Mouse (Mus musculus): ENCODE data around the gene Slx1b. TPM values are rescaled to one million over a fixed set of nuclear protein-coding genes. Genes with fewer than 3 reads are reported as not detected.
A peak's percentile ranks its signal among the peaks of the same experiment; 100 is the strongest.

Slx1b gene
- polyA plus RNA-seq, 1 experiment from 2014 or later, result 8.8 TPM

- DNase-seq (ENCODE audit: low spot score) (no peak), ATAC-seq (ENCODE audit: insufficient number of reproducible peaks, low FRiP score, low TSS enrichment, low read depth) (no peak)
- H3K36me3 ChIP-seq (ENCODE audit: control insufficient read depth, insufficient read depth, low read length), result no peaks in the 10 kb centered on the region
- H3K4me2 ChIP-seq (ENCODE audit: low read depth, severe bottlenecking), result no peak overlapping the region
- 81% methylated on average over 10 of the region's 10 CpGs for WGBS
- H3K27ac ChIP-seq (replicated peaks; ENCODE audit: low read depth, low read length), result no peak overlapping the region
- no peaks in the 10 kb centered on the region; the same call in 1 of the 2 replicates for H3K9me3 ChIP-seq (ENCODE audit: control insufficient read depth, low read length)
- H3K4me1 ChIP-seq (ENCODE audit: control insufficient read depth, insufficient read depth, low read length), result peaks cover 8% of the 10 kb centered on the region
- H3K4me3 ChIP-seq (ENCODE audit: low read depth, low read length), result no peak overlapping the region
- H3K27me3 ChIP-seq (ENCODE audit: control insufficient read depth, insufficient read depth, low read length), result peaks cover 3% of the 10 kb centered on the region; the same call in 1 of the 2 replicates
- H3K9ac ChIP-seq (ENCODE audit: low read length), result no peak overlapping the region
Measured at GRCm38 (mm10) chr7:126708175-126708952, 12.8 kb upstream of the Slx1b start.

GRCm38 (mm10) chr7:126707442-126708174 is 12.0 kb upstream of the Slx1b start, which contains the start of gene Coro1a:
Gene Coro1a, minus strand, starts transcription at chr7:126707787.
- Histone ChIP-seq H3K4me1 (ENCODE audit: control insufficient read depth, insufficient read depth, low read length) (peaks cover 8% of the 10 kb centered on the region), H3K4me2 (ENCODE audit: low read depth, severe bottlenecking) (no peak within 1 kb of the TSS), H3K9ac (ENCODE audit: low read length) (no peak within 1 kb of the TSS), H3K36me3 (ENCODE audit: control insufficient read depth, insufficient read depth, low read length) (no peaks in the 10 kb centered on the region), H3K27ac (replicated peaks; ENCODE audit: low read depth, low read length) (no peak within 1 kb of the TSS), H3K9me3 (ENCODE audit: control insufficient read depth, low read length) (no peaks in the 10 kb centered on the region; the same call in 1 of the 2 replicates), H3K4me3 (ENCODE audit: low read depth, low read length) (no peak within 1 kb of the TSS), H3K27me3 (ENCODE audit: control insufficient read depth, insufficient read depth, low read length) (peaks cover 5% of the 10 kb centered on the region; the same call in 1 of the 2 replicates)
- DNase-seq (ENCODE audit: low spot score) (no peak), ATAC-seq (ENCODE audit: insufficient number of reproducible peaks, low FRiP score, low TSS enrichment, low read depth) (no peak)
- 90% methylated on average over 19 of the region's 19 CpGs for WGBS

GRCm38 (mm10) chr7:126704121-126704980 is 8.8 kb upstream of the Slx1b start:
- DNase-seq (ENCODE audit: low spot score) (peak; percentile 77), ATAC-seq (ENCODE audit: insufficient number of reproducible peaks, low FRiP score, low TSS enrichment, low read depth) (no peak; the same call in 1 of the 2 replicates)
- no peaks in the 10 kb centered on the region for H3K36me3 ChIP-seq (ENCODE audit: control insufficient read depth, insufficient read depth, low read length)
- H3K4me3 ChIP-seq (ENCODE audit: low read depth, low read length), result peak overlapping the region; percentile 62
- peaks cover 8% of the 10 kb centered on the region for H3K4me1 ChIP-seq (ENCODE audit: control insufficient read depth, insufficient read depth, low read length)
- H3K27me3 ChIP-seq (ENCODE audit: control insufficient read depth, insufficient read depth, low read length), result peaks cover 5% of the 10 kb centered on the region; the same call in 1 of the 2 replicates
- WGBS, result 3% methylated on average over 38 of the region's 39 CpGs
- H3K9me3 ChIP-seq (ENCODE audit: control insufficient read depth, low read length), result no peaks in the 10 kb centered on the region; the same call in 1 of the 2 replicates
- peak overlapping the region; percentile 65 for H3K9ac ChIP-seq (ENCODE audit: low read length)
- H3K4me2 ChIP-seq (ENCODE audit: low read depth, severe bottlenecking), result peak overlapping the region; percentile 99
- no peak overlapping the region for H3K27ac ChIP-seq (replicated peaks; ENCODE audit: low read depth, low read length)

GRCm38 (mm10) chr7:126703757-126704077 is 8.1 kb upstream of the Slx1b start:
- Histone ChIP-seq H3K9me3 (ENCODE audit: control insufficient read depth, low read length) (no peaks in the 10 kb centered on the region), H3K9ac (ENCODE audit: low read length) (peak overlapping the region; percentile 34), H3K4me3 (ENCODE audit: low read depth, low read length) (peak overlapping the region; percentile 62; the same call in 1 of the 2 replicates), H3K27ac (replicated peaks; ENCODE audit: low read depth, low read length) (no peak overlapping the region), H3K4me2 (ENCODE audit: low read depth, severe bottlenecking) (peak overlapping the region; percentile 99), H3K27me3 (ENCODE audit: control insufficient read depth, insufficient read depth, low read length) (peaks cover 5% of the 10 kb centered on the region; the same call in 1 of the 2 replicates), H3K36me3 (ENCODE audit: control insufficient read depth, insufficient read depth, low read length) (no peaks in the 10 kb centered on the region), H3K4me1 (ENCODE audit: control insufficient read depth, insufficient read depth, low read length) (peaks cover 8% of the 10 kb centered on the region)
- 15% methylated on average over 7 of the region's 7 CpGs for WGBS
- DNase-seq (ENCODE audit: low spot score) (no peak), ATAC-seq (ENCODE audit: insufficient number of reproducible peaks, low FRiP score, low TSS enrichment, low read depth) (no peak)

GRCm38 (mm10) chr7:126702861-126703756 is 7.5 kb upstream of the Slx1b start:
- peak overlapping the region; percentile 34; the same call in 1 of the 2 replicates for H3K9ac ChIP-seq (ENCODE audit: low read length)
- H3K4me2 ChIP-seq (ENCODE audit: low read depth, severe bottlenecking), result peak overlapping the region; percentile 99; the same call in 1 of the 2 replicates

GRCm38 (mm10) chr7:126702358-126702757 is 6.8 kb upstream of the Slx1b start:
- Histone ChIP-seq H3K9me3 (ENCODE audit: control insufficient read depth, low read length) (no peaks in the 10 kb centered on the region), H3K27ac (replicated peaks; ENCODE audit: low read depth, low read length) (no peak overlapping the region), H3K4me2 (ENCODE audit: low read depth, severe bottlenecking) (no peak overlapping the region), H3K27me3 (ENCODE audit: control insufficient read depth, insufficient read depth, low read length) (peaks cover 5% of the 10 kb centered on the region; the same call in 1 of the 2 replicates), H3K36me3 (ENCODE audit: control insufficient read depth, insufficient read depth, low read length) (0 out of 2 replicates have a peak, but pooled peaks cover 2% of the 10 kb centered on the region), H3K9ac (ENCODE audit: low read length) (no peak overlapping the region), H3K4me1 (ENCODE audit: control insufficient read depth, insufficient read depth, low read length) (peaks cover 8% of the 10 kb centered on the region), H3K4me3 (ENCODE audit: low read depth, low read length) (no peak overlapping the region)
- no peak for DNase-seq (ENCODE audit: low spot score)
- whole genome bisulfite sequencing, result 80% methylated on average over 6 of the region's 6 CpGs
- no peak for ATAC-seq (ENCODE audit: insufficient number of reproducible peaks, low FRiP score, low TSS enrichment, low read depth)

More at GRCm38 (mm10) chr7:126702861-126703756, 7.5 kb upstream of the Slx1b start:
- H3K4me1 ChIP-seq (ENCODE audit: control insufficient read depth, insufficient read depth, low read length), result peaks cover 8% of the 10 kb centered on the region
- DNase-seq (ENCODE audit: low spot score), result no peak
- no peak for ATAC-seq (ENCODE audit: insufficient number of reproducible peaks, low FRiP score, low TSS enrichment, low read depth)
- WGBS, result 80% methylated on average over 12 of the region's 12 CpGs
- no peaks in the 10 kb centered on the region for H3K36me3 ChIP-seq (ENCODE audit: control insufficient read depth, insufficient read depth, low read length)
- no peak overlapping the region for H3K27ac ChIP-seq (replicated peaks; ENCODE audit: low read depth, low read length)
- peaks cover 5% of the 10 kb centered on the region; the same call in 1 of the 2 replicates for H3K27me3 ChIP-seq (ENCODE audit: control insufficient read depth, insufficient read depth, low read length)
- H3K4me3 ChIP-seq (ENCODE audit: low read depth, low read length), result no peak overlapping the region
- H3K9me3 ChIP-seq (ENCODE audit: control insufficient read depth, low read length), result no peaks in the 10 kb centered on the region

- Histone ChIP-seq H3K36me3 (ENCODE audit: control insufficient read depth, insufficient read depth, low read length) (0 out of 2 replicates have a peak, but pooled peaks cover 2% of the 10 kb centered on the region), H3K4me3 (ENCODE audit: low read depth, low read length) (no peak overlapping the region), H3K4me1 (ENCODE audit: control insufficient read depth, insufficient read depth, low read length) (peaks cover 9% of the 10 kb centered on the region), H3K27ac (replicated peaks; ENCODE audit: low read depth, low read length) (no peak overlapping the region), H3K27me3 (ENCODE audit: control insufficient read depth, insufficient read depth, low read length) (peaks cover 5% of the 10 kb centered on the region; the same call in 1 of the 2 replicates), H3K4me2 (ENCODE audit: low read depth, severe bottlenecking) (no peak overlapping the region), H3K9ac (ENCODE audit: low read length) (no peak overlapping the region), H3K9me3 (ENCODE audit: control insufficient read depth, low read length) (no peaks in the 10 kb centered on the region)
- ATAC-seq (ENCODE audit: insufficient number of reproducible peaks, low FRiP score, low TSS enrichment, low read depth) (no peak), DNase-seq (ENCODE audit: low spot score) (no peak)
- WGBS, result 57% methylated on average over 24 of the region's 24 CpGs
Measured at GRCm38 (mm10) chr7:126701559-126702357, 6.2 kb upstream of the Slx1b start.
